Mouse (Mus musculus) G1E-ER4 (cell line): ENCODE results near the gene Wbp2nl. TPM values are rescaled to one million over a fixed set of nuclear protein-coding genes. Genes with fewer than 3 reads are reported as not detected.

Source experiments
- GATA1 ChIP-seq: IDR thresholded peaks from one replicate; pipeline ENCODE4 v1.8.0; 2012; ENCODE audit warnings: low read length, inconsistent platforms
- polyA plus RNA-seq: library from polyadenylated mRNA; stranded (reverse); fragments of >175 nt; gene quantifications from 2 replicates; pipeline ENCODE4 v1.2.3, GENCODE M21; 2012

Wbp2nl gene
- not detected in 2 replicates for polyA plus RNA-seq

DNA sequence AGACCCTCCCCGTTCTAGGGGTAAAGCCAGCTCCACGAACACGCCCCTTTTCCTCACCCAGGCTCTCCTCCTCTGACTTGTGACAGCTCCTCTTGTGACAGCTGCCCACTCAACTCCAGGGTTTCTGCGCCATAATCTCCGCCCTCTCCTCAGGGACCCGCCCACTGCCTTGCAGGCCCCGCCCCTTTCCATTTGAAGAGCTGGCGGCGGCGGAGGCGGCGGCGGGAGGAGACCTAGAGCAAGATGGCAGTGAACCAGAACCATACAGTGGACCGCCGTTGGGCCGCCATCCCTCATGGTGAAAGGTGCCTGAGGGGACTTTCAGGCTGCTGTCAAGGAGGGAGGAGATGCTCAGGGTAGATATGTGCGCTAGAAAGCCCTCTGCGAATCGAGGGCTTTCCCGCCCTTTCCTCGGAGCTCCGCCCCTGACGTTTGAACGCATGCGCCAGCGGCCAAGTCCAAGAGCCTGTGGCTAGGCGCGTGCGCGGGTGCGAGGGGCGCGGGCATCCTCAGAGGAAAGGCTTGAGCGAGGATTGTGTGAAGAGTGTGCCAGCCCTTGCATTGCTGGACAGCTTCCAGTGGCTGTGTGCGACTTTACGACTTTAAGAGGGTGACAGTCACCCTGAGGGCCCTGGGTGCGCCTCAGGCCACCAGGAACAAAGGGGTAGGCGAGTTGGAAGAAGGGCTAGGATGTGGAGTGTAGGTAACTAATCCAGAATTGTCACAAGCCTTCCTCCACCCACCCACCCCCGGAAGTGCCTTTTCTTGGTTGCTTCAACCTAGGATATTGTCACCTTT, at the start of gene Wbp2nl:
Gene Wbp2nl, plus strand, starts transcription at position 191 of the 798 bp plus-strand sequence.
- no peak for TF ChIP-seq GATA1

DNA sequence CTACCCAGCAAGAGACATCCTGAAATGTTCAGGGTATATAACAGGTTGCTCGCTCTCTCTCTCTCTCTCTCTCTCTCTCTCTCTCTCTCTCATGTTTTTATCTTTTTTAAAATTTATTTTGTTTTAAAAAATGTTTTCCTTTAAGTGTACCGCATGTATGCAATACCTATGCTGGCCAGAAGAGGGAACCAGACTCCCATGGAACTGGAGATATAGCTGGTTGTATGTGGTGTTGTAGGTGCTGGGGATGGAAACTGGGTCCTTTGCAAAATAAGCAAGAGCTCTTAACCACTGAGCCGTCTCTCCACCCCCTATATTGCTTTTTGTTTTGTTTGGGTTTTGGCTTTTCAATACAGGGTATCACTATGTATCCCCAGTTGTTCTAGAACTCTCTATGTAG, 47.2 kb upstream of the Wbp2nl start:
- TF ChIP-seq GATA1: no peak

DNA sequence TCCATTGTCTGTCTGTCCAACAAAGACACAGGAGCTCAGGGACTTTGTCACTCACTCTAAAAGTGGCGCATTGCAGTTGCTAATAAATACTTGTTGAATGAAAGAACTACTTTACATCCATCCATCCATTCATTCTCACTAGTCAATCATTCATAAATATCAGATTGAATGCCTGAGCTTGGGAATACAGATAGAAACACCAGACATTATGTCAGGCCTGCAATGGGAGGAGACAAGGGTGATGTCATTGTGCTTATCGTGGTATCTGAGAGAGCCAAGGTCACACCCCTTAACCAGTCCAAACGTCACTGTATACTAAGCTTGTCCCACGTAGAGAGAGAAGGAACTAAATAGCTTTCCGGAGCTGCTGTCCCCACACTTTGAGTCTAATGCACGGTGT, 46.7 kb upstream of the Wbp2nl start, which contains the start of gene 1500009C09Rik:
Gene 1500009C09Rik, plus strand, starts transcription at position 301 of the 400 bp plus-strand sequence.
- TF ChIP-seq GATA1: no peak

DNA sequence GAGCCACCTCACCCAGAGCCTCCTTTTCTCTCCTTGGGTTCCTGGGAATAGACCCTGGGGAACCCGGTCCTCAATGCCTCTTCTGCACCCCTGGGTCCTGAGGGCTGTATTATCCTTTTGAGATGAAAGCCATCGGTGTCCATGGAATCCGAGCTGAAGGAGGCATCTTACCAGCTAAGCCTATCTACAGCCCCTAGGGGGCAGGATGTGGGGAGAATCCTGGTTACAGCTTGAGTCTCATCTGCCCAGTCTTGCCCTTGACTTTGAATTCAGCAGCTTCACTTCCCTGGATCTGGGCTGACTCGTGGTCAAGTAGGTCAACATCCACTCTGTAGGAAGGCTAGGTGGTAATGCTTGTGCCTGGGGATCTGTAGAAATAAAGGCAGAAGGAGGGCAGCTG, 43.5 kb upstream of the Wbp2nl start:
- TF ChIP-seq GATA1: no peak

DNA sequence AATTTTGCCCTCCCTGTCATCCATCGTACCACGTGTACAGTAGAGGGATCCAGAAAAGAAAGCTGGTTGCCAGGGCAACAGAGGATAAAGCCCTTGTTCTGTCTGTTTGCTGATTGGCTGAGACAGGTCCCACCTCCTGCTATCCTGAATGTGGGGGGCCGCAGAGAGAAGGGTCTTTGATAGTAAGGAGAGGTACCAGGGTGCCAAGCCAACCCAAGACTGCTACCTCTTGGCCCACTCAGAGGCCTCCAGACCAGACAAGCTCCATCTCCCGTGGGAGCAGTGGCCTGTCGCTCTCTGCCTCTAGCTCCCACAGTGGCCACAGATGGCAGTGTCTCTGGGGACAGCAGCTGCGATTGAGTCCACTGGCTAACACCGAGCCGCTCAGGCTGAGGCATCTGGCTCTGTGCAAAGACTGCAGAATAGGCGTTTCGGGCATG, 42.8 kb upstream of the Wbp2nl start:
- no peak for TF ChIP-seq GATA1

DNA sequence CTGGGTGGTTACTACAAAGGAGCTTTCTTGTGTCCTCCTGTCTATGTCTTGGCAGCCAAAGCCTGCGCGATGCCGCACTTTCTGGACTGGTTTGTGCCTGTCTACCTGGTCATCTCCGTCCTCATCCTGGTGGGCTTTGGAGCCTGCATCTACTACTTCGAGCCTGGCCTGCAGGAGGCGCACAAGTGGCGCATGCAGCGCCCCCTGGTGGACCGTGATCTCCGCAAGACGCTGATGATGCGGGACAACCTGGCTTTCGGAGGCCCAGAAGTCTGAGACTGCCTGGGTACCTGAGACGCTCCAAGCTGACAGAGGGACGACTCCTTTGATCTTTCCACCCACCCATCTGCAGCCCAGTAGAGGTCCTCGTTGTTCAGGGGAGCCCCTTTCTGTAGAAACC, 39.2 kb upstream of the Wbp2nl start:
- no peak for TF ChIP-seq GATA1

DNA sequence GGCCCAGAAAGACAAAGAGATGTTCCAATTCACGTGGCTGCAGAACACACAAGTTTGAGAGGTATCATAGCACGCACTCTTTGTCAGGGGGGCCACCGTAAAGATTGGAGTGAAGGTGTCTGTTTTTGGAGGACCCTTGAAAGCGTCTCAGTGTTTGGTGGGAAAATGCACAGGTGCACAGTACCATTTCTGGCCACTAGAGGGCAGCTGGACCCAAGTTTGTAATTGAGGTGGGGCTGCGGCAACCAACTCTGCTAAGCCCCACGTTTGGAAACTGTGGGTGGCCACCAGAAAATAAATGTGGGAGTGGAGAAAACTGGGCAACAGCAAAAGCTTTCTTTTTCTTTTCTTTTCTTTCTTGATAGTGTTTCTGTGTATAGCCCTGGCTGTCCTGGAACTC, 32.4 kb upstream of the Wbp2nl start:
- TF ChIP-seq GATA1: no peak

DNA sequence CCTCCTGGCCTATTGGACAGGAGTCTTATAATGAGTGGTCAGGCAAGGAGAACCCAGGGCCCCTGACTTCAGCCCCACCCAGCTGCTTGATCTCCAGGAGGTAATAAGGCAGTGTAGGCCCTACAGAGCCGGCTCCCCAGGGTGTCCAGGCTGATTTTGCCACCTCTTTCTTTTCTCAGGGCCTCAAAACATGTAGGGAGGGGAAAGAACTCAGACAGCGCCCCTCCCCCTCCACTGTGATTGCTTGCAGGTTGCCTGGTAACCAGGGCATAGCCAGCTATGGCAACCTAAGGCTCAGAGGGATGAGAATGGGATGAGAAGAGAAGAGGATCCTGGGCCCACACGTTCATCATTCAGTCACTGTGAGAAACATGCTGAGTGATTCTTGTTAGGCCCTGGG, 30.6 kb upstream of the Wbp2nl start:
- TF ChIP-seq GATA1: no peak

DNA sequence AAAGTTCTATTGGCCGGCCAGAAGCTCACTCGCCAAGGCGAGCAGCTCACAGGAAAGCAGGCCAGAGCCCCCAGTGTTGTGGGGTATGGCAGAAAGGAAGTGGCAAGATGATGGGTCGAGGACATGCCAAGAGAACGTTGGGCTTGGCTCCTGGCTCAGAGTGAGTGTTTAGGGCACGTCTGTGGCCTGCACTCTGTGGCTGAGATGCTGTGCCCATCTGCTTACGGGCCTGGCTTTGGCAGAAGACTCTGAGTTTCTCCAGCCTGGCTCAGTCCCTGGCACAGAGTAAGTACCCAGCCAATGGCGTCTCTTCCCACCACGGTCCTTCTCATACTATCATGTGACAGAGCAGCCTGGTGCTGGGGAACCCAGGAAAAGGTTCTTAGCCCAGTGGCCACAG, 30.0 kb upstream of the Wbp2nl start:
- TF ChIP-seq GATA1: no peak

DNA sequence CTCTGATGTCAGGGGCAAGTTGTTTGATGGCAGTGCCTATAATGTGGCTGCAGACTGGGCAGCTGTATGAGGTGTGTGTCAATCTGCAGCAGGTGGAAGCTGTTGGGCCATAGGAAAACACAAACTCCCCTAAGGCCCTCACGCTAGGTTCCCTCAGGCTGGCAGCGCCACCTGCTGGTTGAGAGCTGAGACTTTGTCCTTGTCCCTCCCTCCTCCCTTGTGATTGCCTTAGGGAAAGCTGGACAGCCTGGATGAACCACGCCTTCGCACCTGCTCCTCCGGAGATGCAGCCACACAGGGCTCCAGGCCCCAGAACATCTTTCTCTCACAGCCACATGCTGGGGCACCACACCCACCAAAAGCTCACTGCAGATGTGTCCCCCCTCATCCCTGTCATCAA, 27.6 kb upstream of the Wbp2nl start:
- TF ChIP-seq GATA1: no peak

DNA sequence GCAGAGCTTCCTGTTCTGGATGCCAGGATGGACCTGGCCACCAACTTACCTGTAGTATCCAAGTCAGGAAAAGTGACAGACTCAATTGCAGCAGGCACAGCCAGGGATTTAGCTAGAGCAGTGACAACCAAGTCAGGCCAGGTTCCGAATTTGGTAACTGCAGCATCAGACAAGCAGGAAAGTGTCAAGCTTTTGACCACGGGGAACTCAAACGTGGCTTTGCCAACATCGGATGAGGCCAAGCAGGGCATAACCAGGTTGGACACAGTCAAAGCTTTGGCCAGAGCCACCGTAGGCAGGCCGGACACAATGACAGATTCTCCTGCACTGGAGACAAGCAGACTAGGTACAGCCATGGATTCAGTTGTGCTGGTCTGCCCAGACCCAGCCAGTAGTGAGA, 26.5 kb upstream of the Wbp2nl start:
- no peak for TF ChIP-seq GATA1

DNA sequence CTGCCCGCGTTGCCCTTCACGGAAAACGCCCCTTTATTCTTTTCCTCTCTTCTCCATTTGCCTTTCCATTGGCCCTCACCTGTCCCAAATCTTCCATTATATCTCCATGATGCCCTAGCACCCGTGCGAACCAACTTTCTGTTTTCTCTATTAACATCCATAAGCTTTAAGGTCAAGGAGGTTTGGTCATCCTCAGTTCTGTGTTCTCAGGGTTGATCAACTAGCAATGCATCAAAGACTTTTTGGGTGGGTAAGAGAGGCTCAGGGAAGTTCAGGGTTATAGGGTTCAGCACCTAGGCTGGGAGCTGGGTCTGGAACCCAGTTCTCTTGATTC, 24.2 kb upstream of the Wbp2nl start, which contains the start of gene Sept3:
Gene Sept3, plus strand, starts transcription at position 301 of the 334 bp plus-strand sequence.
- no peak for TF ChIP-seq GATA1

DNA sequence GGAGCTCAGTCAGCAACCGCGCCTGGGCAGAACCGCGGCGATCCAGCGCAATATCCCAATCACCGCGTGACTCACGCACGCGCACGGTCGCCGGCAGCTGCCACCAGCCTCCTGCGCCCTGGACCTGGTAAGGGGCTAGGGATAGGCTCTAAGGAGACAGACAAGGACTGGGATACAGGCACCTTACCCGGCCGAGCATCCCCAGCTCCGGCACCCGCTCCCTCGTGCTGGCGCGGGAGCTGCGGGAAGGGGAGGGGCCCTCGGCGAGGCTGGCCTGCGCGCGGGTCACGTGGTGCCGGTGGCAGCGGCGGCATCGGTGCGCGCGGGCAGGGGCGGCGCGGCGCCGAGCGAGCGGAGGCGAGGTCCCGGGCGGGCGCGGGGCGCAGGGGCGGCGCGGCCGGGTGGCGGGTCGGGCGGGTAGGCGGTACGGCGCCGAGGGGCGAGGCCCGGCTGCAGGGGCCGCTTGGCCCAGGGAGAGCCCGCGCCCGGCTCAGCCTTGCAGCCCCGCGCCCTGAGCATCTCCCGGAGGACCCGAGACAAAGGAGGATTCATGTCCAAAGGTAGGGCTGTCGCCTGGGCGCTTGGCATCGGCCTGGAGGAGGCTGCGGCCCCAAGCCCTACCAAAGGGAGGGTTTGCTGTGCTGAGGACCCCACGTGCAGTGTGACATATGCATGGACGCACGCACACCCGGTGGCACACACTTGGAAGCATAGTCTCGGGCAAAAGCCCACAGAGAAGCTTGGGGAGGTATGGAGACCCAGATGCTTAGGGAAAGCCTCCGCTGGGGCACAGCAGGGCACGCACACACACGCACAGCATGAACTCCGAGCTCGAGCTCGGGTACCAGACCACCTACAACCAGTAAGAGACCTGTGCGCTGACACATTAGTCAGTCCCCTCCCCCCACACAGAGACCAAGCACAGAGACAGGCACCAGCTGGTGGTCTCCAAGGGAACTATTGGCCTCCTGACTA, 23.5 kb upstream of the Wbp2nl start:
- no peak for TF ChIP-seq GATA1

DNA sequence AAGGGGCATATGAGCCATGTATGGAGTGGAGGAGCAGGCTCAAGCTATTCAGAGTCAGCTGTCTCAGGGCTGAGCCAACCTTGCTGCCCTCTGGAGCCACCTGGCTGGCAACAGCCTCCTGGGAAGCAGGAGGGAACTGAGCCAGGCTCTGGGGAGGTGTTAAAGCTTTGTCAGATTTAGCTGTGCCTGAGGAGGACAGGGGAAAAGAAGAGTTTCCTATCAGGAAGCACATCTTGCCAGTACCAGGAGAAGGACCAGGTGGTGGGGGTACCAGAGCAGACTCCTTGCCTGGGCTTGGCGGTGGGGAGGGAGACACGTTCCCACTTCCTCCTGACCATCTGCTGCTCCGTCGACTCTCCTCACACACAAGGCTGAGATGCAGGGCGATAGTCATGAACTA, 21.2 kb upstream of the Wbp2nl start:
- TF ChIP-seq GATA1: no peak

DNA sequence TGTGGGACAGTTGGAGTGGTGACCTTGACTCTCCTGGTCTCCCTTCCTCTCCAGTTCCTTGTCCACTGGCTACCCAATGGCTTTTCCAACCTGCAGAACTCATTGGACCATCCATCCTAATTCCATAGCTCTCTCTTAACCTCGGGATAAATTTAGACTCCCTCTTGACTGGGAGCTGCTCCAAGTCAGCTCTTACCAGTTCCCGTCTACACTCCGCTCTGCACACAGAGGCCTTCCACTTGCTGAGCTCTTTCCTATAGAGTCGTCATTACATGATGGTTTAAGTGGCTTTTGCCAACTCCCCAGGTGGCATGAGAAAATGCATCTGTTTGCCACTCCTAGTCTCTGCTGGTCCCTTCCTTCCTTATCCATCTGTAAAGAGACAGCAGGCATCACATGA, 18.1 kb upstream of the Wbp2nl start:
- TF ChIP-seq GATA1: no peak

DNA sequence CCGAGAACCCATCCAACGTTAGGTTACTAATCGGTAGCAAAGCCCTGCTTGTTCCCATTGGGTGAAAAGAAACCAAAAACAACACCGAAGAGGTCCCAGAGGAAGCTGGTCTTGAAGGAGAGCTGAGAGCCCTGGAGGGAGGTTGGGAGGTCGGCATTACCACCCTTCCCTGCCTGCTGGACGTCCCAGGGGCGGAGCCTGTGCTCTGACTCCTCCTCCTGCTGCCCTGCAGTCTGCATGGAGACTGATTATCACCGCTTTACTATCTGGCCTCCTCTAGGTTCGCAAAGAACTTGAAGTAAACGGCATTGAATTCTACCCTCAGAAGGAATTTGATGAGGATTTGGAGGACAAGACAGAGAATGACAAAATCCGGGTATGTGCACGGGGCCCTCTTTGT, 12.6 kb upstream of the Wbp2nl start:
- TF ChIP-seq GATA1: no peak

DNA sequence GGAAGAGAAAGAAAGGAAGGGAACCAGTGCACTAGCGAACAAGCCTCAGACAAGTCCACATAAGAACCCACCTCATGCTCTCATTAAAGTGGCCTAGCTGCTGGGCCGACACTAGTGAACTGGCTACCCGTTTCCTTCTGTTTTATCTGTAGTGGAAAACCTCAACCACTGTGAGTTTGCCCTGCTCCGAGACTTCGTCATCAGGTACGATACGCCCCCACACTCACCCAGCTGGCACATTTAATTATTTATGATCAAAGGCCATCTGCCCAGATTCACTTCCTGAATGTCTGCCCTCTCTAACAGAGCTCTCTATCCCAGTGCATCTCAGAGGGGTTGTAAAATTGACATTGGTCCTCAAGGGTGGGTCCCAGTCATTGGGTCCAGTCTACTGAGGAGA, 8.5 kb upstream of the Wbp2nl start:
- TF ChIP-seq GATA1: no peak

DNA sequence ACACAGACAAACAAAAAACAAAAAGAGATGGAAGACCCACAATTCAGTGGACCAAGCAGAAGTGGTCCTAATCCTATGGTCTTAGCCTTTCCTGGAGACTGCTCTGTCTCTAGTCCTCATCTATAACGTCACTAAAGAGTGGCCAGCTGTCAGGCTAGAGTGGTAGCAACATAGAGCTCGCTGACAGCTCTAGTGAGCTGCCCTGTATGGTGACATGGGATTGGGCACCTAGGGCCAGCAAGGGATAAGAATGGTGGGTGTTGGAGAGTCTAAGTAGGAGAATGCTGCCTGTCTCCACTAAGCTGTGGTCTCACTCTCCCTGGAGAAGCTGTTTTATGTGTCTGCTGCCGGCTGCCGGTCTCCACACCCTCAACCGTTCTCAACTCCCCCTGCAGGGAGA, 5.9 kb upstream of the Wbp2nl start:
- TF ChIP-seq GATA1: no peak
